Mouse (Mus musculus) left cerebral cortex, postnatal 25 days (tissue): ENCODE data around the gene Nrap. TPM values are rescaled to one million over a fixed set of nuclear protein-coding genes. Genes with fewer than 3 reads are reported as not detected.

Experiments
- DNase-seq, 2 experiments: peaks; one replicate each; pipeline ENCODE4 v3.0.0; 2022; ENCODE audit warnings: low spot score in 2 of 2, mixed read lengths in 1 of 2
- intact Hi-C: fragments of 180-260 bp; cut with DNase I; formaldehyde crosslinking; loops from one replicate; pipeline ENCODE4 v1.15.1; 2025
- total RNA-seq, 2 experiments: library from RNA; stranded (reverse); gene quantifications; 2 replicates each; pipeline ENCODE4 v1.2.3; 2021

The Nrap gene
- total RNA-seq, 2 experiments from 2014 or later = 0.64 to 0.69 TPM

DNA sequence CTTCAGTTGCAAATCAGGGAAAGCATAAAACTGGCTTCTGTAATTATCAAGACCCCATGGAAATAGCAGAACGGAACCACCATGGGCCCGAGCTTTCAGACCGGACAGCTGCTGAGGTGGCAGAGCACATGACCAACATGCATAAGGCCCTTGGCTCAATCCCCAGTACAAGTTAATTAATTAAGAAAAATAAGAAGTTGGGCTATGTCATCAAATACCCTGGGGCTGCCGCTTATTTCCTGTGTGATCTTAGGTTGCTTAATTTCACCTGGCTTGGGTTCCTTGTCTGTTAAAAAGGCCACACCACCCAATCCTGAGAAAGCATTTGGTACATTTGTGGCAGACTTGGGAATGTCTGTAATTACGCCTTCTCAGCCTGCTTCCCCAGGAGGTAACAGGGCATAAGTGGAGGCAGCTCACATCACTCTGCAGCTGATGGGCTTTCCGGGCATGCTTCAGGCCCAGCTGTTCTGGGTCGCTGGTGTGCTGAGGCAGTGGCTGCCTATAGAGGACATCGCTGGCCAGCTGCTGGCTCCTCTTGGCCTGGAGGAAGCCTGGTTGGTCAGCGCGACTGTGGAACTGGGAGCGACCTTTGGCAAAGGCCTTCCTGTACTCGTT is 68.4 kb downstream of the Nrap start:
- intact Hi-C loops = no loop called here
- DNase-seq = no peak

DNA sequence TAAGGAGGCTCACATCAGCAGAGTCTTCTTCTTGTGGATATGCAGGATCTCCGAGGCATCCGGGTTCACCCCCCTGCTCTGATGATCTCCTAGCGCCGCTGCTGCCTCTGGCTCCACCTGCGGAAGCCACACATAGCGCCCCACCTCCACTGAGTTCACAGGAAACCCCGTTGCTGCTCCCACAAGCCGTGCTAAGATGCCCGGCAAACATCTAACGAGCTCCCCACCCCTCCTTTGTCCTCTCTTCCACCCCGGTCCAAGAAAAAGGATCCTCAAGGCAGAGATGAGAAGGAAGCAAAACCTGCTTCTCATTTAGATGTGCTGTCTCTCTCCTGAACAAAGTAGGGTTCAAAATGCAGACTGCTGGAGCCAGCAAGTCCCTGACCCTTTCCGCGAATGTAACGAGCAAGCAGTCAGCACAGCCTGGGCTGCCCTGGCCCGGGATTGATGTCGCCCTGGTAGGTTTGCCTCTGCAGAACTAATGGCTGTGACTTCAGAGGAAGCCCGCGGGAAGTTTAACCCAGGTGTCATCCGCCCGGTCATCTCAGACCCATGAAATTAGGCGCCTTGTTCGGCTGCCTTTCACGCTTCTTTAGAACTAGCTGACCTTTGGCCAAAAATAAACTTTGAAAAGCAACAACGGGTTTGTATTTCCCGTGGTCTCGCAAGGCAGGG is 69.5 kb downstream of the Nrap start:
- DNase-seq = no peak
- intact Hi-C loops = no loop called here

DNA sequence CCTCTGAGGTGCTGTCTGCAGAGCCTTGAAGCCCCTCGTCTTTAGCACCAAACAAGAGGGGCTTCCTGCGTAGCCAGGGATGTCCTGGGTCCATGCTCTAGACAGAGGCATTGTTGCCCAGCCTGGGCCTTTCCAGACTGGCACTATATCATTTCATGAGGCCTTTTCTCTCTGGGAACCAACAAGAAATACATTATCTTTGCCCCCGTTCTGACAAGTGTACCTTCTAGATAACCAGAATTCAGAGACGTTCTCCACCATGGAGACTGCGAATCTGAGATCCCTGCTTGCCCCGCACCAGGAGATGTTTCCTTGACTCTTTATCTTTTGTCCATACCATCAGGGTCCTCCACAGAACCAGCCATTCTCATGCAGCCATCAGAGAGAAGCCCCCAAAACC is 70.2 kb downstream of the Nrap start:
- intact Hi-C loops = no loop called here
- no peak for DNase-seq

DNA sequence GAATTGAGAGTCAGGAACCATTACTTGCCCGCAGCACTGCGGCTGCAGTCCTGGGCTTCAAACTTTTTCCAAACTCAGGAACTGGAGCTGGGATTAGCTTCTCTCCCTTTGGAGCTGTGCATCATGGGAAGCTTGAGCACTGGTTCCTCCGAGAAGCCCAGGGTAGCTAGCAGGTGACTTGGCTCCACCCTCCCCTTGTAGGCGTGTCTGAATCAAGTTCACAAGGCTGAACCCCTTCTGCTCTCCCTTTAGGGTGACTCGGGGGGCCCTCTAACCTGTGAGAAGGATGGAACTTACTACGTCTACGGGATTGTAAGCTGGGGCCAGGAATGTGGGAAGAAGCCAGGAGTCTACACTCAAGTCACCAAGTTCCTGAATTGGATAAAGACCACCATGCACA is 70.6 kb downstream of the Nrap start:
- intact Hi-C loops = no loop called here
- no peak for DNase-seq

DNA sequence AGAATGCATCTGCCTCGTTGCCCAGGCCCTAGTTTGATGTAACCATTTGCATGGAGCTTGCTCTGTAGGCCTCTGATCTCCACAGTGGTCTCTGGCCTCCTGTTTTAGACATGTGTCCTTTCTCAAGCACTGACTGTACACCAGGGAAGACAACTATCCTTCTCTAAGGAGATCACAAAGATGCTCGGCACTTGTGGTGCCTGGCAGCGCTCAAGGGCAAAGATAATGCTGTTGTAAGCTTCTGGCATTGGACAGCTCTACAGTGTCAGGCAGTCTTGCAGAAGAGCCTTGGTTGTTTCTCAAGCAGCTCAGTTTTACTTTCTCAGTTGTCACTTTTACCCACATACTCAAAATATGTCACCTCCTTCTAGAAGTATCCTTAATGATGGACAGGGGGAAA is 73.3 kb downstream of the Nrap start:
- DNase-seq = no peak
- intact Hi-C loops = no loop called here

DNA sequence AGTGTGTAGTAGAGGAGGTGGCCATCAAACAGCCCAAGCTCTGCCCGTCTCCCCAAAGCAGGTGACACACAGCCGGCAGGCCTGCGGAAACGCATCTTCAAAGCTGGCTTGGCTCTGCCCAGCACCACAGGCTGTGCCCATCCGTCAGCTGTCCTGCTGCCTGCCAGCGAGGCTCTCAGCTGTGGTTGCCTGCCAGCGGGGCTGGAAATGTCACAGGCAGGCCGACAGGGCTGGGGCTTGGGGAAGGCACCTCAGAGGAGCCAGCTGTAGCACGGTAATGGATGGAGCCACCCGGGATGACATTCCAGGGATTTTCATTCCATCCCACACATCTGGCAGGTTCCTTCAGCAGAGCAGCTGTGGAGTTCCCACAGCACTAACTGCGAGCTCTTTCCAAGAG is 89.0 kb downstream of the Nrap start:
- peak in 1 of 2 experiments; percentile 5 for DNase-seq
- intact Hi-C loops = no loop called here

DNA sequence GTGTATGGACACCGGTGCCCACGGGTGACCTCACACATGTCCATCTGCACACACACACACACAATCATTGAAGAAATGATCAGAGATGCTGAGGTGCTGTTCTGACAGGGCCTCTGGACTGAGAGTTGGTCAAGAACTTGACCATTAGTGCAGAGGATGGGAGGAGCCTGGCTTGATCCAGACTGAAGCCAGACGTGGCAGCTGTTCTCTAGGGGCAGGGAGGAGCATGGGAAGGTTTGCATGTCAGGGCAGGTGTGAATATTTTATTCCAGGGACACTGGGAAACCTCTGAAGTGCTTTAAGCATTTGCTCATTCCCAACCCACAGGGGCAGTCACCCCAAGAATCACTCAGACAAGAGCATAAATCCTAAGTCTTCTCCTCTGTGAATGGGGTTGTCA is 92.6 kb downstream of the Nrap start:
- DNase-seq = no peak
- intact Hi-C loops = loop anchor here (10.0 kb wide), 1 partner anchor 962 kb away; no protein-coding TSS in a partner anchor

DNA sequence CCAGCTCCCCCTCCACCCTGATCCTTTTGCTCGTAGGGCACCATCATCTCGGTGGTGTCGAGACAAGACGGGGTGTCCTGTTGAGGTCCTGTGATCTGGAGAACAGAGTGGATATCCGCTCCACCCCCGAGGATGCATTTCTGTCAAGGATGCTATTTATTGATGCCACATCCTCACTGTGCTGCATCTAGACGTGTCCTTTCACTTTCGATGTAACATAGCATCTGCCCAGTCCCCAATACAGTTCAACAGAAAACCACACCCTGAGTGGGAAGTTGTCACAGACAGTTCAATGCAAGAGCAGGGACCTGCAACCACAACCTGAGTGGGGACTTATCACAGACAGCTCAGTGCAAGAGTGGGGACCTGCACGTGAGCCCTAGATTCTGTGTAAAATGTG is 93.2 kb downstream of the Nrap start:
- intact Hi-C loops = loop anchor here (10.0 kb wide), 1 partner anchor 962 kb away; no protein-coding TSS in a partner anchor
- no peak for DNase-seq

DNA sequence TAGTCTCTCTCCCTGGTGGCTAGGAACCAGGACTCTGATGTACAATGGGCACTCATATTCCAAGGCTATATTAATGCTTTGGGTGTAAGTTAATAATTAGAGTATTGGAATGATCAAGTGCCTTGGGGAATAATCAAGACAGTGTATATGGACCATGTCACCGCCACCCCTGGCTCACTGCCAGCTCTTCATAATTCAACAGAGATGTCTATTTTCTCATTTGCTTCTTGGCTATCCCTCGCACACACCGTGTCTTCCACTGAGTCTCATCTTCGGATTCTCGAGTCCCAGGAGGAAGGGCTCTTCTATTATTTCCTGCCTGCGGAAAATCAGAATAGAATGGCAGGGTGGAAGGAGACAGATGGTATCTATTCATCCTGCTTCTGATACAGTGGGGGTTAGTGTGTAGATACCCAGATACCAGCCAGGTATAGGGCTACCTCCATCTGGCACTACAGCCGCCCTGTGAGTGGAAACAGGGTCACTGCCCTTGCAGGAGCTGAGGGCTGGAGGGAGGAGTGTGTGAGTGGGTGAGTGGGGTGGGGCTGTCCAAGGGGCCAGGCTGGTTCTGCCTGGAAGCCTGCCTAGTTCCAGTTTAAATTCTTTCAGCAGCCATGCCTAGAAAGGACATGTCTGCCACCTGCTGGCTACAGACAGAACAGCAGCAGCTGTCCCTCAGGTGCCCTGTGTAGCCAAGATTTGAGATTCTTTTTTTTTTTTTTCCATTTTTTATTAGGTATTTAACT is 95.0 kb downstream of the Nrap start:
- intact Hi-C loops = loop anchor here (10.0 kb wide), 1 partner anchor 960 kb away; no protein-coding TSS in a partner anchor
- peak; percentile 66 to 78 for DNase-seq

DNA sequence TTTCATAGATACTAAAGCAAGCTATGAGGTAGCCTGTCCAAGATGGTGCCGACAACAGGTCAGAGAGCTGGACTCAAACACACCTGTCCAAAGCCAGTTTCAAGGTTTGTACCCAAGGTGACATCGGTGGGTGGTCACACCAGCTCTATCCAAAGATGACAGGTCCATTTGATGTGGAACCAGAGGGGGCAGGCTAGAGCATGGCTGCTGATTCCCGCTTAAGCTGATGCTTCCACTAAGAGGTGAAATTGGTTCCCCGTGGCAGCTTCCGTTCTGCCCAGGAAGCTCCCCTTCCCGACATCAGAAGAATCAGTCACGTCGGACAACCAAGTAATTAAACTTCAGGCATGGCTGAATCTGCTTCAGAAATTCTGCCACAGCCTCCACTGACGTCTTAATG is 97.5 kb downstream of the Nrap start:
- DNase-seq = no peak
- intact Hi-C loops = loop anchor here (10.0 kb wide), 1 partner anchor 958 kb away; no protein-coding TSS in a partner anchor

DNA sequence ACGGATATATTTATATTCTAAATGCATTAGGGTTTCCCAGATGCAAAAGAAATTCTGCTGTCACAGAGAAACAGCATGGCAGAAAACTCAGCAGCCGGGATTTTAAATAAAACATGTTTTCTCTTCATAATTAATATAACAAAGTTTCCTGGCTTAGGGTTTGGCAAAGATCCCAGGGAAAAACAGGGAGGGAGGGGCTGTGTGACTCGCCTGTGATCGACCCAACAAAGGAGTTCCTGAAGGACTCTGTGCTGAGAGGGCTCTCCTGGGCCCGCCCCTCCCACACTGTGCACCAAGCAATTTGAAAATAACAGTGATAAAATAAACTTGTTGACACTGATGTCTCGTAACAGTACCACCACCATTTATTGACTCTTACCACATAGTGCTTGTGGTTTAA is 97.9 kb downstream of the Nrap start:
- intact Hi-C loops = loop anchor here (10.0 kb wide), 1 partner anchor 957 kb away; no protein-coding TSS in a partner anchor
- peak; percentile 3 to 7 for DNase-seq

DNA sequence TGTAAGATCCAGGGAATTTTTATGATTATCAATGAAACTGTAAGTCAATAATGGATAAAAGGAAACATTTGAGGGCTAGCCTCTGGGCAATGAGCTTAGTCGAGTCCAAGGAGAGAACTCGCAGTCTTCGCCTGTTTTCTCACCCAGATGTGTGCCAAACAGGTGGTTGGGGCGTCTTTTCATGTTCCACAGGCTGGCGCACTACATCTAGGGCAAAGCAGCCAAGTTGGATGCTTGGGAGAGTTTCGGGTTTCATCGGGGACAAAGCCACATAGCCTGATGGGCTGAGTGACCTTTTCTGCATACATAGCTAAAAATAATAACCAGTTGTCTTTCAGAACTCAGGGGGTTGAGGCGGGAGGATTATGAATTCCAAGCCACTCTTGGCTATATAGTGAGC is 100.2 kb downstream of the Nrap start:
- intact Hi-C loops = loop anchor here (10.0 kb wide), 1 partner anchor 955 kb away; no protein-coding TSS in a partner anchor

DNA sequence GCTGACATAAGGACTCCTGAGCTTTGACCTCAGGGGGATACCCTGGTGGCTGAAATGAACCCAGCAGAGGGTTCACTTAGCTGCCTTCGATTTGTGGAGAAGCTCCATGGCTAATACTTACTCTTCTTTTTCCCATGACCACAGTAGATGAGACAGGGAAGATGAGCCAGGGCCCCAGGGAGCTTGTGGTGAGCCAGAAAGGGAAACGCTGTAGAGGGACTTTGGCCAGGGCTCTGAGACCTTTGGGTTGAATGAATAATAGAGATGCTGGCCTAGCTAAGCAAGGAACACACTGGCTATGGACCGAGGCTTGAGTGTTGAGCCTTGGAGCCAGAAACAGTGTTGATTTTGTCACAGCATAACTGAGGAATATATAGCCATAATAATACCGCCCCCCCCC is 101.4 kb downstream of the Nrap start:
- intact Hi-C loops = no loop called here
- no peak for DNase-seq

More for the DNA sequence above, 100.2 kb downstream of the Nrap start:
- DNase-seq = no peak

DNA sequence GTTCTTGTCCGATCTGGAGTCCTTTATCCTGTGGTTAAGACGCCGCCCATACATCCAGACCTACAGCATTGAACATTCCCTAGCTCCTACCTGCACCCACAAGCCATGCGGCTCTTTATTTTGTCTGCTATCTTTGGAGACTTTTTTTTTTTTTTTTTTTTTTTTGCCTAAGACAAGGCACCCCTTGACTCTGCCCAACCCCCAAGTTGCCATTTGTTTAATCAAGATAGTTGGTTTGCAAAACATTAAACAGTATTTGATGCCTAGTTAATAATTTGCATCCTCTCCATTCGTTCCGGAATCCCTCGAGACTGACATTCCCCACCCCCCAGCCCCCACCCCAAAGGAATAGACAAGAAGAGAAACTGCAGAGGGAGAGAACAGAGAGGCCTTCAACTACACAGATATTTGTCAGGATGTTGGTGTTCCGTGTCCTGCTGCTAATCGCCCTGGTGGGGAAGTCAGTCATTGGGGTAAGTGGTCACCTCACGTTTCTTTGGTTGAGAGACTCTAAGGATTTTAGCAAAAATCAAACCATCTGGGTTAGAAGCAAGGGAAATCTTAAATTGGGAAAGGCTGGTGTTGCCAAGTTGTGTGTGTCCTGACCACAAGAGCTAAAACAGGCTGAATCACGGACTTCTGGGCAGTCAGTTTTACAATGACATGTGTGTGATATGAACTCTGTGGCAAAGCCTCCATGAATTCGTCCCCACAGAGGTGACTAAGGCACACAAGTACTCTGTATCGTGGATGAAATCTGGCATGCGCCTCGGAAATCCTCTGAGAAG is 102.1 kb downstream of the Nrap start:
- DNase-seq = no peak
- intact Hi-C loops = no loop called here

DNA sequence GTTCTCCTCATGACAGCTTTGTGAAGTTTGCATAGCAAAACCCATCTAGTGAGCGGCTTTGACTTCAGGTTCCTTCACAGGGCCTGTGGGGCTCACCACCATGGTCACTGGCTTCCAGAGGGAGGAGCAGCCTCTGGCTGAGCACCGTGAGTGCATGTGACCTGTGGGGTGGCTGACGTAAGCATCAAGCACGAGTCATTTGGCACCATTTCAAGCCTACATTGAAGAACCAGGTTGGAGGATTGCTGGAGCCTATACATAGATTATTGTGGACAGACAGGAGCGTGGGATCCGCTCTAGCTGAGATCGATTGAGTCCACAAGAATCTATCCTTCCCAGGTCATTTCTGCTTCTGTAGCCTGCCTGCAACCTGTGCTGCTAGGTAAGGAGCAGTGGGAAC is 103.0 kb downstream of the Nrap start, which contains the start of gene Habp2:
Habp2 (plus strand) TSS at position 272 of the 400 bp plus-strand sequence.
- intact Hi-C loops = no loop called here
- no peak for DNase-seq

DNA sequence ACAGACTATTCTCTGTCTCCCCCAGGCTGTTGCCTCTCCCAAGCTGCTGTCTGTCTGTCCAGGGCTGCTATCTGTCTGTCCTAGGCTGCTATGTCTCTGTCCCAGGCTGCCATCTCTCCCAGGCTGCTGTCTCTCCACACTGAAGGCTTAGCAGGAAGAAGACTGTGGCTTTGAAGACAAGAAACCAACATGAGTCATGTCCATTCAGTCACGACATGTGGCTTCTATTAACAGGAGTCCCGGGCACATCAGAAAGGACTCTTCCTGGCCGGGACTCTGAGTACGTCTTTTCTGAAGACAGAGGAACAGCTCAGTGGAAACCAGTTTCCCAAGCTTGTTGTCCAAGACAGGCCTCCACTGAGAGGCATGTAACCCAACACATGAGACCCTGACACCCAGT is 104.6 kb downstream of the Nrap start:
- intact Hi-C loops = no loop called here

DNA sequence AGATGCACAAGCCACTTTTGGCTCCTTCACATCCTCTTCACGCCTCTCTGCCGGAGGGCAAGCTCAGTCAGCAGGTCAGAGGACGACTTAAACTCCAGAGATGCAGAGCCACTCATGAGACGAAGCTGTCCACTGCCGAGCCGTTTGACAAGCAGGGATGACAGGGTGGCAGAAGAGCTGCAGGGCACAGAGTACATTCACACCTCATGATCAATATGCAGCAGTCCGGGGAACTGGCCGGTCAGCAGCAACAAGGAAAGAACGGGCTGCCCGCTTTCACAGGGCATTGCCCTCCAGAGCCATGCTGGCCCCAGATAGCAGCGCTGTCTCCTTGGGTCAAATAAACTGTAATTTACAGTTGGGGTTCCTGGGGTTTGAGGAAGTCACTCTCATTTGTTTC is 111.5 kb downstream of the Nrap start:
- no peak for DNase-seq
- intact Hi-C loops = no loop called here

More for the DNA sequence above, 104.6 kb downstream of the Nrap start:
- no peak for DNase-seq

DNA sequence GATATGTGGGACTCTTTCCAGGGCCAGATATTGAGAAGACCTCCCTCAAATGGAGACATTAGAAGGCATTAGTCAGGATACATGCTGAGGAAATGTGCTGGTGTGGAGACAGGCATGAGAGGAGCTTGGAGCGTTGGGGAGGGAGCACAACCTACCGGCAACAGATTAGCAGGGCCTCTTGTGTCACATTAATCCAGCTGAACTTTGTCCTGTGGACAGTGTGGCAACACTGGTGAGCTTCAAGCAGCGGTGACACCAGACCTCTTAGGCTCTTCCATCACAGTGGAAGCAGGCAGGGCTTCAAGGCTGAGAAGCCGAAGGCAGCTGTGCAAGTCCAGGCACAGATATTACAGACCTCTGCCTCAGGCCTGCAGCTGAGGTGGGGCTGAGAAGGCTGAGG is 111.9 kb downstream of the Nrap start:
- intact Hi-C loops = no loop called here

DNA sequence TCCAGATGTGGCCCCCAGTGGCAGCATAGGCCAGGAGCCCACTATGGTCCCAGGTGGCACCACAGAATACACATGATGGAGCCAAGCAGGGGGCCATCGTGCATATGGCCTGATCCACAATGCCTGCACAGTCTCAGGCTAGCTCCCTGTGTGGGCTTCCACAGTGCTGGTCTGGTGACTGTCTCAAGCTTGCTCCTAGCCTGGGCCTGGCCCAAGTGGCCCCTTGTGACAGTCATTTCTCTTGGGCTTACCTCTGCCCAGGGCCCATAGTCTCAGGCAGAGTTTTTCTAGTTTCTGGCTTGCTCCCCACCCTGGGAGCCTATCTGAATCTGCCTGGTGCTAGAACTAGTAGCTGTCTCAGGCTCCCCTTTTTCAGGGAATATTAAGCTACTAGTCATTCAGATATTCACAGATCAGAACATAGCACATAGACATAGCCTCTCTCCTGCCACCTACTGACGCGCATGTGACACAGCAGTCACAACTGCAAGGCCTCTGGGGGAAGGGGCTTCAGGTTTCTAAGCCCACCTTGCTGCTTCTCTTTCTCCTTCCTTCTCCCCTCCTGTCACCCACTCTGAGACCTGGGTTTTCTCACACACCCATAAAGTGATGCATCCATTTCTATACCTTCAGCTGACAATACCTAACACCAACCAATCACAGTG is 112.6 kb downstream of the Nrap start:
- no peak for DNase-seq
- intact Hi-C loops = no loop called here

More for the DNA sequence above, 111.9 kb downstream of the Nrap start:
- DNase-seq = no peak
